Mouse (Mus musculus): ENCODE measurements at regions not wholly inside any gene's neighbourhood (a gene's known extent, or its start where the extent isn't known, plus 50 kb on each side); places are given as distances from the start of the nearest gene placed in this dataset.

DNA sequence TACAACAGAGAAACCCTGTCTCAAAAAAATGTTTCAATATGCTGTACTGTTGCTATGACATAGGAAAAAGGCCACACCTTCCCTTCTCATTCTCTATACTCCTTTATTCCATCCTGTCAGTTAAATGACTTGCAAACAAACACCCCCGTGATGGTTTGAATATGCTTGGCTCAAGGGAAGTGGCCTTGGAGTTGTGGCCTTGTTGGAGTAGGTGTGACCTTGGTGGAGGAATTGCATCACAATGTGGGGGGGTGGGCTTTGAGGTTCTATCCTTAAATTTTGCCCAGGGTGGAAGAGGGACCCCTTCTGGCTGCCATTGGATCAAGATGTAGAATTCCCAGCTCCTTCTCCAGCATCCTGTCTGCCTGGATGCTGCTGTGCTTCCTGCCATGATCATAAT lies 318.5 kb downstream of the Chl1 start:
- TF ChIP-seq POLR2A (IDR thresholded peaks at IDR 0.05; ENCODE audit: low read depth, low read length) (no peak), CTCF (conservative IDR thresholded peaks at IDR 0.05; ENCODE audit: insufficient read depth, insufficient read length, low read depth, low read length) (no peak)
